Mouse (Mus musculus) cerebellum, adult 8-10 months (tissue): Measurements from ENCODE around the gene Zfp382.
"Not testable (repeated sequence)": the region's sequence is repeated elsewhere in the genome, so short reads cannot be mapped to it uniquely, and the experiment has no call there.

Experiments used
- DNase-seq: peaks from one replicate; pipeline ENCODE4 v3.0.0; 2022

Zfp382 gene

GRCm38 (mm10) chr7:30121308-30122187 is at the start of gene Zfp382:
Gene Zfp382, plus strand, starts transcription at chr7:30121942.
- peak; percentile 90 for DNase-seq

- peak; percentile 82 for DNase-seq
Observed at GRCm38 (mm10) chr7:30072146-30073028, 49.4 kb upstream of the Zfp382 start, which contains the start of gene Zfp82. Gene Zfp82, minus strand, starts transcription at chr7:30072900.

GRCm38 (mm10) chr7:30086524-30086923 is 35.2 kb upstream of the Zfp382 start:
- no peak for DNase-seq

- DNase-seq = peak; percentile 25
Observed at GRCm38 (mm10) chr7:30089405-30089804, 32.3 kb upstream of the Zfp382 start.

GRCm38 (mm10) chr7:30090092-30090969 is 31.4 kb upstream of the Zfp382 start, which contains the start of the genes Gm26920 and Zfp566:
Gene Gm26920, minus strand, starts transcription at chr7:30090410.
Gene Zfp566, minus strand, starts transcription at chr7:30090527.
- DNase-seq = peak; percentile 96

- DNase-seq = no peak
Observed at GRCm38 (mm10) chr7:30090970-30091585, 30.7 kb upstream of the Zfp382 start.

- no peak for DNase-seq
Observed at GRCm38 (mm10) chr7:30092666-30093065, 29.1 kb upstream of the Zfp382 start.

GRCm38 (mm10) chr7:30093918-30094415 is 27.8 kb upstream of the Zfp382 start:
- DNase-seq = no peak

GRCm38 (mm10) chr7:30094646-30095429 is 26.9 kb upstream of the Zfp382 start, which contains the start of gene Zfp260:
Gene Zfp260, plus strand, starts transcription at chr7:30094777.
- peak; percentile 85 for DNase-seq

GRCm38 (mm10) chr7:30095551-30096125 is 26.1 kb upstream of the Zfp382 start:
- DNase-seq = no peak

- peak; percentile 68 for DNase-seq
Observed at GRCm38 (mm10) chr7:30099297-30099696, 22.4 kb upstream of the Zfp382 start.

GRCm38 (mm10) chr7:30116076-30116475 is 5.7 kb upstream of the Zfp382 start:
- no peak for DNase-seq

- DNase-seq = not testable (repeated sequence)
Observed at GRCm38 (mm10) chr7:30117935-30118334, 3.8 kb upstream of the Zfp382 start.

GRCm38 (mm10) chr7:30122188-30122530 is 417 bp downstream of the Zfp382 start:
- DNase-seq = no peak

- DNase-seq = no peak
Observed at GRCm38 (mm10) chr7:30129900-30130299, 8.2 kb downstream of the Zfp382 start.

GRCm38 (mm10) chr7:30132396-30132795 is 10.7 kb downstream of the Zfp382 start:
- DNase-seq = no peak

- DNase-seq = no peak
Observed at GRCm38 (mm10) chr7:30136826-30137225, 15.1 kb downstream of the Zfp382 start.

GRCm38 (mm10) chr7:30143170-30143554 is 21.4 kb downstream of the Zfp382 start:
- DNase-seq = no peak

- peak; percentile 31 for DNase-seq
Observed at GRCm38 (mm10) chr7:30143555-30144209, 21.9 kb downstream of the Zfp382 start.

- no peak for DNase-seq
Observed at GRCm38 (mm10) chr7:30147011-30147410, 25.3 kb downstream of the Zfp382 start.
